Mouse (Mus musculus) CH12F3 (cell line): ENCODE results near the gene Sfmbt2.

Experiments
- in situ Hi-C: fragments of 300-500 bp; cut with MboI; formaldehyde crosslinking; loops from 2 replicates; pipeline ENCODE4 v1.14.3; 2020; ENCODE audit warnings: low sequenced_read_pairs

The Sfmbt2 gene

DNA sequence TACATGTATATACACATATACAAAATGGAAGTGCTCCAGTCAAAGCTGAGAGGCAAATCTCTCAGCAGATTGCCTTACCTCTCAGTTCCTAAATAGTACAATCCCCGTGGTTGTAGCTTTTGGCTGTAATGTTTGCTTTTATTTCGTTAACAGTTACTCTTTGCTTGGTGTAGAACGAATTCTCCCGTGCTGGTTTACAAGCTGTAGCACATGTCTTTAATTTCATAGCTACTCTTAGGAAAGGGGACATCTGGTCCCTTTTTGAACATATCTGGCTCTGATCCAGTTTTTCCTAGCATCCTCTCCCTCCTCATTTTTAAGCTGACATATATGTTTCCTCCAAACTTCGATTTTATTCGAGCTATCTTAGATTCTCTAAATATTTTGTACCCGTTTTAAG lies 172.1 kb downstream of the Sfmbt2 start:
- in situ Hi-C loops: no loop called here

DNA sequence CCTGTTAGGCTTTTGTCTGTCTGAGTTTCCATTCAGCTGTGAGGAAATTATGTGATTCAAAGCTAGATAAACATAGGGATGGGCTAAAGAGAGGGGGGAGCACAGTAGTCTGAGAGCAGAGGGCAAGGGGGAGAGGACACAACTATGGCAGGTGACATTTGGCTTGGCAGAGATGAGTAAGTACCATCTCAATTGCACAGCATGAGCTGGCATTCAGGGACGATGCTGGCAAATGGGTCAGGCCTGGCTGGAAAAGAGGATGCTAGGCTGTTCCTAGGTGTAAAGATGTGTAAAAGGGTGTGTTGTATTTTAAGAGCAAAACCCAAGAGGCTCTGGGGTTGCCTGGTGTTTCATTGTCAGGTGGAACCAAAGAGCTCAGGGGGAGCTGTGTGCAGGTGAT lies 188.5 kb downstream of the Sfmbt2 start:
- in situ Hi-C loops: no loop called here

GRCm38 (mm10) chr2:10565491-10565890 lies 195.2 kb downstream of the Sfmbt2 start:
- in situ Hi-C loops: no loop called here

DNA sequence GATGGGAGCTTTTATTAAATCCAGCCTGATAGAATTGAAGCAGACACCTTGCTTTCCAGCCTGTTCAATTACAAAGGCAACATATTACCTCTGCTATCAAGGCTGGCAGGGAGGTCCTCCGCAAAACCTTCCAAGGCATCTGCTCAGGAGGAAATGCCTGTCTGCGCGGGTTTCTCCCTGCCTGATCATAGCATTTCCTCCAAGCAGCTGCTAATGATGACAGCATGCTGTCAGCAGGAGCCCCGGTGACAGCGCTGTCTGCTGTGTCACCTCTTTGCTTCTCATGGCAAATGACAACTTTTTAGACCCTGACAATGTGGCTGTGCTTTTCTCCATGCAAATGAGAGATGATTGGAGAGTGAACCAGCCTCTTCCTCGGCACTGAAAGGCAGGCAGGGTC lies 199.1 kb downstream of the Sfmbt2 start:
- in situ Hi-C loops: no loop called here

DNA sequence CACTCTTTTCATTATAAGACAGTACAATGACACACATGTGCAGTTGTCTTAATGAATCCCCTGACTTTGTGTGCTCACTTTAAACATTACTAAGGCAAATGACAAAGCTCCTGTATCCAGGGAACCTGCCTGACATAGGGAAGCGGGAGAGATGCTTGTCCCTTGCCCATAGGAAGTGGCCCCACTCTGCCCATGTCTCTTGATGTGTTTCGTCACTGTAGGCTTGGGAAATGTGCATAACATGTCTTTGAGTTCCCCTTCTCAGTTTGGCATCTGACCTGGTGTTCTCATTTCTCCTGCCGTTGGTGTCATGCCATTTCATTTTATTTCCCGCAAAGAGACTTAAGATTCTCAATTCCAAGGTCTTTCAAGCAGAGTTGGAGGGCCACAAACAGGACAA lies 202.0 kb downstream of the Sfmbt2 start:
- in situ Hi-C loops: no loop called here

GRCm38 (mm10) chr2:10575962-10576740 lies 205.8 kb downstream of the Sfmbt2 start:
- in situ Hi-C loops: no loop called here

GRCm38 (mm10) chr2:10582673-10583072 lies 212.4 kb downstream of the Sfmbt2 start:
- in situ Hi-C loops: no loop called here

DNA sequence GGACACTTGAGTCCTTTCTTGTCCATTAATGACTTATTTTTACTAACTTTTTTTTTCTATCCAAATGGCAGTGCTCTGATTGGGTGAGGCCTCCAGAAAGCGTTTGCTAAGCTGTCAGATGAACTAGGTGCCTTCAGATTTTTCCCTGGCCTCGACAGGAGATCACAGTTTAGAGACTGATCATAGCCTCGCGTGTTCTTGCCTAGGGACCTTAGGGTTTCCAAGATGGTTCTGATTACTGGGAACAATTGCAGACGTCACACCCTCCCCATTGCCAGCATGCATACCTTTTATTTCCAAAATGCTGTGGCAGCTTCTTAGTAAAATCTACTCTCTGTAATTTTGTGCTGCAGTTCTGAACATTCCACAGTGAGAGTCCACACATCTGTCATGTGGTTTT lies 212.8 kb downstream of the Sfmbt2 start:
- in situ Hi-C loops: no loop called here

DNA sequence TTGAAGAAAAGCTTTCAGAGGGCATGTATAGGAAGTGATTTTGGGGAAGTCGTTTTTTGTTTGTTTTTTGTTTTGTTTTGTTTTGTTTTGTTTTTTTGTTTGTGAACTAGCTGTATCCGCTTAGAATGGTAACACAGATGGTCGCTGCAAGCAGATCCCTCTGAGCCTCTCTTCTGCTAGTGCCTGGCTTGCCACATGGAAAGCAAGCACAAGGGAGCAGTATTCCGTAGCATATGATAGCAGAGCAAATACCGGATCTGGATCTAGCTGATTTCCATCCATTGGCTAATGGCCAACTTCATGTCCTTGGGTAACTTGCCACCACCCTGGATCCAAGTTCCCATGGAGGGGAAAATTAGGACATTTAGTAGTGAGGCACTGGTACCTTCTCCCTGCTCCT lies 221.0 kb downstream of the Sfmbt2 start:
- in situ Hi-C loops: no loop called here

DNA sequence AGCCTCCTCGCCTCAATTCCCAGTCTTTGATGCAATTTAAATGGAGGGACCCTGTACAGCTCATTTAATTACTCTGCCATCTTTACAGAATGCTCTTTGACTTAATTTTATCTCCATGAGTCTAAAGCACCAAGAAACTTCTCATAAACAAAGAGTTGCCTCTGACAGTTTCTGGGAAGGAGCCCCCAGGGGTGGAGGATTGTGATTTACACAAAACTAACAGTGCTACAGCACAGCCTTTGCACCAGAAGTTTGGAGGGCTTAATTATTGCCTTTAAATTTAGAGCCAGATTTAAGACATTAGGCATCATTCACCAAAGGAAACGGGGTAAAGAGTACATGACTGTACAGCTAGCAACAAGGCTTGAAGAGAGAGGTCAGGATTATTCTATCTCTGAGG lies 245.2 kb downstream of the Sfmbt2 start:
- in situ Hi-C loops: no loop called here
